Mouse (Mus musculus) spleen, embryonic (tissue): ENCODE data around the gene Camta1.

ENCODE experiments used
- CTCF ChIA-PET: fragments of 350-600 bp; sonication (Branson Sonifier 250); formaldehyde crosslinking; loops from one replicate; lab custom pipeline; 2022; lab: Charles Lee

Camta1 gene

DNA sequence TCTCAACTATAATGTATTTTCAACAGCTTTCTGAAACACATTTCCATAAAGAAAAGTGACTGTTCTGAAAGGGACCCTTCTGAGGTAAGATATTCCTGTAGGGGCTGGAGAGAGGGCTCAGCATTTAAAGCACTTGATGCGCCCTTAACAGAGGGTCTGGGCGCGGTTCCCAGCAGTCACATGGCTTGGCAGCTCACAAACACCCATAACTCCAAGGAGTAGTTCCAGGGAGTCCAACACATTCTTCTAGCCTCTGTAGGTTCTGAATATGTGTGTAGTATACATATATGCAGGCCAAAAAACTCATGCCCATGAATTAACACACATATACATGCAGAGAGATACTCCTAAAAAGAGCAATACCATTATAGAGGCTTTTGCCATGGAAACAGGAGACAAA, 333.9 kb downstream of the Camta1 start:
- CTCF ChIA-PET = no interaction called here

DNA sequence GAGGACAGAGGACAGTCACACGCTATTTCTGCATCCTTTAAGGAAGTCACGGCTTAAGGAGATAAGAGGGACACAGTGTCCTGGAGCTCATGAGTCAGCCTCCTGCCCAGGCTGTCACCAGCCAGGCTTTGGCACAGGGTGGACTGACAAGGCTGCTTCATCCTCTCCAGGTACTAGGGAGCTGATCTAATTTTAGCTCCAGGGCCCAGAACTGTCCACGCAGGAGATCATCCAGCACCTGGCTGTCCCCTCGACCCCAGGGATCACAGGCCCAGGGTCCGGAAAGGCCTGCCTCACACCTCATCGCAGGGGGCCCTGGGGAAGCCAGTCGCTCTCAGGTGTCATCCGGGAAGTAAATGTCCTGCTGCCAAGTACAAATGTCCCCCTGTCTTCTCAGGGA, 341.6 kb downstream of the Camta1 start:
- CTCF ChIA-PET = no interaction called here

DNA sequence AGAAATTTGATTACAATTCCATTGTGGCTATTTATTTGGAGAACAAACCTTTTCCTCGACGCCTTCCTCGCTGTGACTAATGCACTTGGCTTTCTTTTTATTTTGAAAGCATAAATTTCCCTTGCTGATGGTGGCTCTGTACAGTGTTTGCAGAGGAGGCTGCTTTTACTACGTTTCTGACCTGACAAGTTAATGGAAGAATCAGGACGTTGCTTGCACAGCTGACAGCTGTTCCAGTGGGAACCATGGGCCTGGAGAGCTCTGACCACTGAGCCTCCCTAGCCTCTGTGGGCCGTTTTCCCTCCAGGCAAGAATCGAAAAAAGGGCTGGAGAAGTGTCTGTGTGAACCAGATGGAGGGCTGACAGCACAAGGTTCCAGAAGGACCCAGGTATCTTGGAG, 342.7 kb downstream of the Camta1 start:
- CTCF ChIA-PET = no interaction called here

DNA sequence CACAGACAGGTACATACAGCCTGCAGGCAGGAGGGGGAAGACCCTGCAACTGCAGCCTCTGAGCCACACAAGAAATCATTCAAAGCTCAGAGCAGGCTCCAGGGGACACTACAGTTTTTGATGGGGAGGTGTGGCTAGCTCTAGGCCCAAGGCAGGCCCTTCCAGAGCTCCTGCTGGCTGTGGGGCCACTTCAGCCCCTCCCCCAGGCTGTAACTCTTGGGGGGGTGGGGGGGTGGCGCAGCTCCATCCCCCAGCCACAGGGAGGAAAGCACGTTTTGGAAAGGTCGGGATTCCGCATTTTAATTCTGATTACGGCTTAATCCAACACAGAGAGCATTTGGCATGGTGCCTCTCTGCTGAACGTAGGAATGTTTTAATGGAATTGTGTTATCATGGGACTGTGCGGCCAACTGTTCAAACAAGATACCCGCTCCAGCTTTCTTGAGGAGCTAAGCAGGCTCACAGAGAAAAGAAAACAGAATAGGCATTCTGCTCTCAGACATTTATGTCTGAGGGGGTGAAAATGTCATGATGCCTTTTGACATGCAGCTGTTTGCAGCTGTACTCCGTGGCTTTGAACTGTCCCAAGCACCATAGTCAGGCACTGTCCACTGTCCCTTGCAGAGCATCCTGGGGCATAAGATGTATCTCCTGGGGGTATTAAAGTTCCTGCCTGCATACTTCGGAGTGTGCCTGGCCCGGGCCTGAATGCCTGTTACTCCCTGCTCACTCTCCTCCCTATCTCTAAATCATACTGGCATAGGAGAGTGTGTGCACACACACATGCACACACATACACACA, 344.5 kb downstream of the Camta1 start:
- CTCF ChIA-PET = no interaction called here

DNA sequence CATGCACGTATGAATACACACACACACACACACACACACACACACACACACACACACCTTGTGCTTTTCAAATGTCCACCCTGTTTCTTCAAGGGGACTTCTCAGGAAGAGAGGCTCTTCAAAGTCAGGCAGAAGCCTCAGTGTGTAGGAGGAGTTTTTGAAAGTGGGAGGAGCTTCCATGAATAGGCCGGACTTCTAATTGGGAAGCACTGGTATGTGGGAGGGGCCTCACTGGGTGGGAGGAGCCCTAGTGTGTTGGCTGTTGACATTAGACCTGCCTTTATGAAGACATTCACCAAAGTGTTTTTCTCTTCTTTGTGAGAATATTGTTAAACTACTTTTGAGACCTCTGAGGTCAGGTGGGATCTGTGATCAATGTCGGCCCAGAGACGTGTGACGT, 346.4 kb downstream of the Camta1 start:
- CTCF ChIA-PET = no interaction called here

DNA sequence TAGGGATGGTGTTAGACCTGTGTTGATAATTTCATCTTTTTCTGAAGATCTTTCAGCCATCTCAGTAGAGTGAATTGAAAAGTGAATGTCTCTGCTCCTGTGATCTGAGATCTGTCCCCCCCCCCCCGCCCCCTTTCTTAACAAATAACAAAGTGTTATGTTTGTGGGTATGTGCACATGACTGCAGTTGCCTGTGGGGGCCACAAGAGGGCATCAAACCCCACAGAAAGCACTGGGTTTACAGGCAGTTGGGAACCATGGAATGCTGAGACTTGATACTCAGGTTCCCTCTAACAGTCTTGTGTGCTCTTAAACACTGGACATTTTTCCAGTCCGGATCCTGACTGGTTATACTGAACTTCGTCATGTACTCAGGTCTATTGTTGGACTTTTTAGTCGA, 350.6 kb downstream of the Camta1 start:
- CTCF ChIA-PET = no interaction called here

DNA sequence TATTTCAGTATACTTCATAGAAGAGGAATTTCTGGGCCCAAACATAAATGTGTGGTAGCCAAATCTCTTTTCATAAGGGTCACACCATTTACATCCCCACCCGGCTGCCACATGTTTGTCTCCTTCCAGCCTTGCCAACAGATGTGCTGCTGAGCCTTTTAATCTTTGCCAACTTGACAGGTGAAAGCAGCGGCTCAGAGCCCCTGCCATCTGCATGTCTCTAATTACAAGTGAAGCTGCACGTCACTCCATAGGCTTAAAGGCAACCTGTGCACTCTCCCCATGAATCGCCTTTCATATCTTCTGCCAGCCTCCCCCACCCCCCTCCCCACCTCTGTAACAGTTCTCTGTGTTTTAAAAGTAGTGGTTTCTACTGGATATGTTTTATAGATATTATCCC, 351.3 kb downstream of the Camta1 start:
- CTCF ChIA-PET = no interaction called here

DNA sequence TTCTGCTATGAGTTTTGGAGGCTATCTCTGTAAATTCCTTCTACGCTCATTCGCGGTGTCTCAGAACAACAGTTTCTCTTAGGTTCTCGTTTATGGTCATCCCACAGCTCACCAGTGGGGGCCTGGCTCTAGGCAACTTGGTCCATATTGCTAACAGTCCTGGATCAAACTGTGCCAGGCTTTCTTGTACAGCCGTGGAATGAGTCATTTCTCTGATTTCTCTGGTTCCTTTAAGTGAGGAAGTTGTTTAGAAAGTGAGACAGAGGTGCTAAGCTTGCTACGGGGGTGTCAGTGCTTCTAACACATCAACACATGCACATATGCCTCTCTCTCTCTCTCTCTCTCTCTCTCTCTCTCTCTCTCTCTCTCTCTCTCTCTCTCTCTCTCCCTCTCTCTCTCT, 355.0 kb downstream of the Camta1 start:
- CTCF ChIA-PET = no interaction called here

DNA sequence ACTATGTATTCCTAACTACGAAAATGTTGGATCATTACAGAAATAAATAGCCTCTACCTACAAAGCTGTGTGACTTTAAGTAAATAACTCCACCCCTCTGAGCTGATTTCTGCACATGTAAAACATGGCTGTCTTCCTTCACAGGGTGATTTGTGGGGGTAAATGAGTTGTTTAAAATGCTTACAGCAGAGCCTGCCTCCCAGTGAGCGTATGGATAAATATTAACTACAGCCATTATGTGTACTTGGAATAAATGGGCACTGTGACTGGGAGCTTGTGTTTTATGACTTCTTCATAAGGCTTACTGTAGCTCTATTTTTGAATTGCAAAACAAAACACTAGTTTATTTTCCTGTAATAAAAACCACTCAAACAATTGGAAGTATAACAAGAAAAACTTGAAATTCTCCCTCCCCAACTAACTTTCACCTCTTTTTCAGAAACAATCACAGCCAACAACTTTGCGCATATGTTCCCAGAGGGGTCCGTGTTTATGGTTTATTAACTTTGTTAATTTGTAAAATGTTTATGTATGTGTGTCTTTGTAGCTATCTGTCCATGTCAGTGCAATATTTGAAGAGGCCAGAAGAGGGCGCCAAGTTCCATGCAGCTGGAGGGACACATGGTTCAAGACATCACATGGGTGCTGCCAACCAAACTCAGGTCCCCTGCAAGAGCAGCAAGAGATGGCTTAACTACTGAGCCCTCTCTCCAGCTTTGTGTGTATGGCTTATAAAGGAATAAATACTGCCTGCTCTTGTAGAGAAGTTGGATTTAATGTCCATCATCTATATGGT, 363.0 kb downstream of the Camta1 start:
- CTCF ChIA-PET = no interaction called here

DNA sequence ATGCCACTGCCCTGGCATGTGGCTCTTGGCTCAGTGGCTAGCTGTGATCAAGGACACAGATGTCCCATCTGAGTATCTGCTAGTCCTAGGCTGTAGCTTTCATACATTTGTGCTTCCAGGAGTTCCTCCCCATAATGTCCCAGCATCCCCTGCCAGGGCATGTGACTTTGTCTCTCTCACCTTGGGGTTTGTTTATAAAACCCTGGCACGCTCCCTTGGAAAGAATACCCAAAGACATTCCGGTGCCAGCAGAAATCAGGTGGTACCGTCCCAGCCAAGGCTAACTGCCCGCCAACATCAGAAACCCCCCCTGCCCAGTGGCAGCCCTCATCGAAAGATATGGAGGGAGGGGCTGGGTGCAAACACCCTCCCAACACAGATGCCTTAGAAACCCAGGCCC, 365.1 kb downstream of the Camta1 start:
- CTCF ChIA-PET = no interaction called here

DNA sequence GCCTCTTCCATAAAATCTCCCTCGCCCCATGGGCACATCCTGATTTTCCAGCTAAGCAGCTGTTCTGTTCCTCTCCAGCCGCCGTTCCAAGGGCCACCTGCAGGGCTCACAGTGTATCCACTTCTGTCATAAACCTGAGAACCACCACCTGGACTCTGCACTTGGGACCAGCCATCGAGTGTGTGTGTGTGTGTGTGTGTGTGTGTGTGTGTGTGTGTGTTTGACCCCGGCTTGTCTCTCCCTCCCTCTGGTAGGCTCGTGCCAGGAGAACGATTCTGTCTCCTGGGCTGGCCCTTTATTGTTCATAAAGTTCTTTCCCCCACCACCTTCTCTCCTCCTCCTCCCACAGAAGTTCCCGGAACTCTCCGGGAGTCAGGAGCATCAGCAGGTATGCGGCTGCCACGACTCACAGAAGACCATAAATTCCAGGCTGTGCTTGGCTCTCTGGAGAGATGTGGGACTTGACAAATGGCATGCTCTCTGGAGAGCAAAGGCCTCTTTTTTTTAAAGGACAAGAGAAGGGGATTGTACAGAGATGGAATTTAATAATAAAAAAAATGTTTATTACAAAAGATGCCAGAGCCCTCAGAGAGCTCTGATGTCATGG, 366.3 kb downstream of the Camta1 start:
- CTCF ChIA-PET = no interaction called here

DNA sequence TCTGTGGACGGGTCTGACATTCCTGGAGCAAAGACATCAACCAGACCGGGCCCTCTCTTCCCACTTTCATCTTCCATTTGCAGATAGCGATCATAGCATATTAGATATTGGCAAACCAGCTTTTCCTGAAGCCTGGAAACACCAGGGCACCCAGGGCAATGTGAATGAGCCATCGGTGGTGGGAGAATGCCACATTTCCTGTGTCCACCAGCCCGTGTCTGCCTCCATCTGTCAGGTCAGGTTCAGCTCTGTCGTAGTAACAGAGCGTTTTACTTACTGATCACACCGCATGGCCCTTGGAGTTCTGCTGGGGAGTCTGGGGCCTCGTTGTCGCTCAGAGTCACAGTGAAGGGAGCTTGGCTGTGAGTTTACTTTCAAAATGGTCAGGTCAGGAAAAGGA, 368.9 kb downstream of the Camta1 start:
- CTCF ChIA-PET = no interaction called here

DNA sequence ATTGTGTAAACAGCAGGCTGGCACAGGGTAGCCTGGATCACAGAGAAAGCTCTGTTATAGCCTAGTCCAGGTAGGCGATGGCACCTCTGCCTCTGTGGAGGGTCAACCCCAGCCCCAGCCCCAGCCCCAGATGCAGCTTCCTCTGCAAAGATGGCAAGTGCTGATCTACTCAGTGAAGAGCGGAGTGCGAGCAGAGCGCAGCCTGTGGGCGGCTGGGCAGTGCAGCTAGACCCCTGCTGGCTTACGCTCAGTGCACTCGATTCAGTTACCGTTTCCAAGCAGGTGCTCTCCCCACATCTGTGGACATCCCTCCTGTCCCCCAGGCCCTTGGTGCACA, 377.7 kb downstream of the Camta1 start:
- CTCF ChIA-PET = no interaction called here

DNA sequence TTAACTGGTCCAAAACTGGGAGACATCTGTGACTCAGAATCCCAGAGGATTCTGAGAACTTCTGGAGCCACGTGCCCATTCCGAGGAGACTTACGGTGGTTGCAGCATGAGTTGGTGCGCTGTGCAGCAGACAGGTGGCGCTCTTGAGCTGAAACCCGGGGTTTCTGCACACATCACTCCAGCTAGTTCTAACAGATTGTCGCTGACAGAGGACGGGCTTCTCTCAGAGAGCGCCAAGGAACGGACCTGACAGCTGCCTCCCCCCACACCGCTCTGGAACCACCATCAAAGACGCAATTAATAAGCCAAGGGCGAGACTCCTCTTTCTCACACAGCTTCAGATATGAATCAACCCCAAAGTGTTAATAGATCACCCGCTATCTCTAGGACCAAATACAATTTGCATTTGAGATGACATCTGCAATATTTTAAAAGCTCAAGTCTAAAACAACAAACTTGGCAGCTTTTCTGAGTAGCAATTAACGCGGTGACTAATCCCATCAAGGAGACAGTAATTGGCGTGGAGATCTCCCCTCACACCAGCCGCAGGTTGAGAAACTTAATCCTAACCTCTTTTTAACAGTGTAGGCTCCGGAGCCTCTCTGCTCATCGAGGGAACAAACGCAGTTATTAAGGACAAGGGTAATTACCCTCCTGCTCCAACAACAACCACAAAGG, 378.2 kb downstream of the Camta1 start:
- CTCF ChIA-PET = no interaction called here

DNA sequence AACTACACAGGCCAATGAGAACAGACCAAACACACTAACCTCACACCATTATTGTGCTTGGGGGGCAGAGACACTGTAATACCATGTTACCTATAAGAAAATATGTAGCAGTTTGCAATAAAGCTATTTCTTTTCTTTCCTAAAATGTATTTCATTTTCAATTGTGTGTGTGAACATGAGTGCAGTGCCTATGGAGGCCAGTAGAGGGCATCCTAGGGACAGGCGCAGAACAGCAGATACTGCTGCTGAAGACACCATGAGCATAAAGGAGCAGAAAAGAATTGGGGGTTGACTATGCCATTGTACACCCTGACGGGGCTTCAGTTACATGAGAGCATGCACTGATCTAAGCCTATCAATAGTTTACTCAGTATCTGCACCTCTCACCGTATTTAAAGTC, 380.7 kb downstream of the Camta1 start:
- CTCF ChIA-PET = no interaction called here

DNA sequence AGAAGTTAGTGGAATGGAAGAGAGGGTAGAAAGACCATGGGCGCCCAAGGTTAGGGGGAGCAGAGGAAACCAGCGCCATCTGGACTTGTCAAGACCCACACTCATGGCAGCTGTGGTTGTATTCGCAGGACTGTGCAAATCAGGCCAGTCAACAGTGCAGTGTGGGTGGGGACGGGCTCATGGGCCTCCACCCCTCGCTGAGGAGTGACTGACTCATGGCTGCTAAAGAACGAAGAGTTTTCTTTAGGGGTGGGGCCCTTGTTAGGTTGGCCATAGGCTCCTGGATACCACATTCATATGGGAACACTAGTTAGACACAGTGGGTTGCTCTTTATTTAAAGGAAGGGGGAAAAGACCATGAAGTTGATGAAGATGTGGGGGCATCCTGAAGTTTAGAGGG, 383.7 kb downstream of the Camta1 start:
- CTCF ChIA-PET = no interaction called here

DNA sequence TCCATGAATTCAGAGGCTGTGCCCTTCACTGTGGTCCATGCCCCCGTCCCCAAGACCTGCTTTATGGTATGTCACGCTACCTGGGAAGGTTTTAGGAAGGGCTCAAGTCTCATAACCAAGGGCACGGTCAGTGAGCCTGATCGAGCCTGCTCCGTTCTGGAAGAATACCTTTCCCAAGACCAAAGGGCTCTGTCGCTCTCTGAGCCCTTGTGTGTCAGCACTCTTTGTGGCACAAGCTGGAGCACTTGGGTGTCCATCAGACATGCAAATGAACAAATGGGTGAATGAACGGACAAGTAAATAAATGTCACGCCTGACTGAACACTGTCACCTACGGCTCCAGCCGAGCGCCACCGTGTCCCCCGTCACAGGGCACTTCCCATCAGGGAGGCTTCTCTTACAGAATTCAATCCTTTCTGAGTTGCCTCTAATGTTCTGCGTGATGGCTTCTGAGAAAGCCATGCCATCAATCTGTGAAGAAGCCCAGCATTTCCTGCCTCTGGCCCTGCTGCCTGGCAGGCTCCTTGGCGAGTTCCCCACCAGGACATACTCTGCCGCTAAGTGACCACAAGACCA, 386.7 kb downstream of the Camta1 start:
- CTCF ChIA-PET = no interaction called here

DNA sequence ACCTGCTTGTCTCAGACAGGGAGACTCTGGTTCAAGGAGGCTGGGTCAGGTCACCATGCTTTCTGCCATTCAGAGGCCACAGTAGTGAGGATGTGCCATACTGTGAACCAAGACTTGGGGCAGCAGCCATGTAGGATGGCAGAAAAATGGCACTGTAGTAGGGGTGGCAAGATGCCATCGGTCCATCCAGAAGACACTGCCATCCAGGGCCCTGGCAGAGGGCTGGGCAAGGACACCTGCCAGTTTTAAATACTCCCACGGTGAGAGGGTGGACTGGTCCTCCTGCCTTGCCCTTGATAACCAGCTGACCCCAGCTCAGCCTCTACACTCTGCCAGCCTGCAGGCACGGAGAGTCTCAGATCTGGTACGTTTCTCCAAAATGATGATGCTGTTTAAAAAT, 389.8 kb downstream of the Camta1 start:
- CTCF ChIA-PET = no interaction called here

DNA sequence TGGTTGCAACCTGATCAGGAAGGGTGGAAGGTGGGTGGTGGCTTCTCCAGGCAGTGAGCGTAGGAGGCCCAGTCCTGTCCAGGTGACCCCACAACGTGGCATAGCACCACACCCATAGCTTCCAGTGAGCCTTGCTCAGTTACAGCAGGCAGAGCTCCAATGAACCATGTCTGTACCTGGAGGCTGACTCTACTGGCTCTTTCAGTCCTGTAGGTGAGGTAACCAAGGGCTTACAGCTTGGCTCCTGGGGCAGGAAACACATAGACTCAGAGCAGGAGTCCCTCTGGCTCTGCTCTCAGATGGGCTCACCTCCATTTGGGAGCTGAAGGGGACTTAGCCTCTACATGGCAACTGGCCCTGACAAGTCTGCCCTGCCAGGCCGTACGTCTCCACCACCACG, 393.3 kb downstream of the Camta1 start:
- CTCF ChIA-PET = no interaction called here

DNA sequence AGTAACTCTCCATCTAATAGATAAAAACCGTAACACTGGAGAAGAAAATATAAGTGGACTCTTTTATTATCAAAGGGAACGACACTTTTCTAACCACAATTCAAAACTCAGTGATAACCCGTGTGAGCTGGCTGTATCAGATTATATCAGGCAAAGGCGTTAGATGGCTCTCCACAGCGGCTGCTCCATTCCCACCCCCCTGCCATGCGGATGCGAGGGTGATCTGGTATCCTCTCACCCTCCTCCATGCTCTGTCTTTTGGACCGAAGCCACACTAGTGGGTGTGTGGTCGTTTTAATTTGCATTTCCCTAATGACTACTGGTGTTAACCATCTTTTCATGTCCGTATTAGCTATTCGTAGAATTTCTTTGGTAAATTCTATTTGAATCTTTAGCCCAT, 403.0 kb downstream of the Camta1 start:
- CTCF ChIA-PET = no interaction called here

DNA sequence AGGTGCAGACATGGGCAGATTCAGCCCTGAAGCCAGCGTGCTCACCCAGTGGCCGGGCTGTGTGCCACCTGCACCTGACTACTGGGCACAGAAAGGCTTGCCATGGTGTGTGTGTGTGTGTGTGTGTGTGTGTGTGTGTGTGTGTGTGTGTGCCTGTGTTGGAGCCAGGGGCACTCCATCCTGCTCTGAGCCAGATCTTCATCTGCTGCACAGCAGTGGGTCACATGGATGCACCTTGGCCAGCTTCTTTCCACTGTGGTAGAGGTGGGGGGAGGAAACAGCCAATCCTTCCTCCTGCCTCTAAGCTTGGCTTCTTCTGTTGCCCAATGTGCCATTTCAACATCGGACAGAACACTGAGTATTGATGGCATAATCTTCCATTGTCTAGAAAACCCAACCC, 407.1 kb downstream of the Camta1 start:
- CTCF ChIA-PET = no interaction called here

DNA sequence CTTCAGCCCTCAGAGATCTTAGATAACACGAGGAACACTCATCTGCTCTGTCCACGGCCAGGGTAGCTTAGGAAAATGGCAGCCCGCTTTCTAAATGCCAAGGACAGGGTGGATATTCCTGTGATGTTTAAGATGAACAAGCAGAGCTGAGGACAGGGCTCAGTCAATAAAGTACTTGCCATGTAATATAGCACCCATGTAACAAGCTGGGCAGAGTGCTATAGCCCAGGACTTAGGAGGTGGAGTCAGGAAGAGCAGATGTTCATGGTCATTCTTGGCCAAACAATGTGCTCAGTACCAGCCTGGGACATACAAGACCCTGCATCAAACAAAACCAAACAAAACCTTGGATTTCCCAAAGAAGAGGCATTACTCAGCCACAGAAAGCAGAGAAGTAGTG, 407.6 kb downstream of the Camta1 start:
- CTCF ChIA-PET = no interaction called here
